Mouse (Mus musculus) heart, postnatal 0 days (tissue): ENCODE measurements around the gene Unc45b.
"Not testable (repeated sequence)": the region's sequence is repeated elsewhere in the genome, so short reads cannot be mapped to it uniquely, and the experiment has no call there.

Experiments
- CTCF ChIP-seq: IDR thresholded peaks from 2 replicates; pipeline ENCODE4 v1.5.1; 2016; ENCODE audit warnings: antibody characterized with exemption, control low read depth, low read depth
- EP300 ChIP-seq: IDR thresholded peaks from 2 replicates; pipeline ENCODE4 v1.6.1; 2016; ENCODE audit warnings: antibody characterized with exemption, low read depth

DNA sequence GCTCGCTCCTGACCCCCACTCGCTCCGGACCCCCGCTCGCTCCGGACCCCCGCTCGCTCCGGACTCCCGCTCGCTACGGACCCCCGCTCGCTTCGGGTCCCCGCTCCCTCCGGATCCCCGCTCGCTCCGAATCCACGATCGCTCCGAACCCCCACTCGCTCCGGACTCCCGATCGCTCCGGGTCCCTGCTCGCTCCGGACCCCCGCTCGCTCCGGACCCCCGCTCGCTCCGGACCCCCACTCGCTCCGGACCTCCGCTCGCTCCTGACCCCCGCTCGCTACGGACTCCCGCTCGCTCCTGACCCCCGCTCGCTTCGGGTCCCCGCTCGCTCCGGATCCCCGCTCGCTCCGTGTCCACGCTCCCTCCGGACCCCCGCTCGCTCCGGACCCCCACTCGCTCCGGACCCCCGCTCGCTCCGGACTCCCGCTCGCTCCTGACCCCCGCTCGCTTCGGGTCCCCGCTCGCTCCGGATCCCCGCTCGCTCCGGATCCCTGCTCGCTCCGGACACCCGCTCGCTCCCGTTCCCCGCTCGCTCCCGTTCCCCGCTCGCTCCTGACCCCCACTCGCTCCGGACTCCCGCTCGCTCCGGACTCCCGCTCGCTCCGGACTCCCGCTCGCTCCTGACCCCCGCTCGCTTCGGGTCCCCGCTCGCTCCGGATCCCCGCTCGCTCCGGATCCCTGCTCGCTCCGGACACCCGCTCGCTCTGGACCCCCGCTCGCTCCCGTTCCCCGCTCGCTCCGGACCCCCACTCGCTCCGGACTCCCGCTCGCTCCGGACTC is 21.5 kb downstream of the Unc45b start:
- not testable (repeated sequence) for TF ChIP-seq CTCF, EP300
